Mouse (Mus musculus): Measurements from ENCODE around the gene Mob3b.

Mob3b gene

GRCm38 (mm10) chr4:35156751-35157611 is at the start of gene Mob3b:
Gene Mob3b, minus strand, starts transcription at chr4:35157484.
- in situ Hi-C loops (cut with MboI, MseI), result loop anchor here (5.0 kb wide), 2 partner anchors 60 to 70 kb away; partner anchors contain the start of gene C9orf72

GRCm38 (mm10) chr4:35204659-35205058 is 47.4 kb upstream of the Mob3b start:
- in situ Hi-C loops (cut with MboI, MseI), result loop anchor here (5.0 kb wide), 1 partner anchor 42 kb away; no protein-coding TSS in a partner anchor

DNA sequence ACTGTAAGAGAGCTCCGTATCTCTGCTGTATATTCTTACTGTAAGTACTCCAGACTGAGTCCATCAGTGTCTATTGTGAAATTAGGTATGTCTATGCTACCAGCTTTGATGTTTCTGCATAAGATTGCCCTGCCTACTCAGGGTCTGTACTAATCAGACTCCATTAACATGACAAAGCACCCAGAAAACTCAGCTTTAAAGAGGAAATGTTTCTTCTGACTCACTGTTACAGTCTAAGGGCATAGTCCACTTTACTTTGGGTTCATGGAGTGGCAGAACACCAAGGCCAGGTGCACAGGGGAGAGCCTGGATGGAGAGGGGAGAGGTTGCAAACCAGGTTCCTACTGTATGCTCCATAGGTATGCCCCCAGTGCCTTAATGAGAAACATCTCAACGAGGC is 46.4 kb upstream of the Mob3b start:
- in situ Hi-C loops (cut with MboI, MseI), result no loop called here

DNA sequence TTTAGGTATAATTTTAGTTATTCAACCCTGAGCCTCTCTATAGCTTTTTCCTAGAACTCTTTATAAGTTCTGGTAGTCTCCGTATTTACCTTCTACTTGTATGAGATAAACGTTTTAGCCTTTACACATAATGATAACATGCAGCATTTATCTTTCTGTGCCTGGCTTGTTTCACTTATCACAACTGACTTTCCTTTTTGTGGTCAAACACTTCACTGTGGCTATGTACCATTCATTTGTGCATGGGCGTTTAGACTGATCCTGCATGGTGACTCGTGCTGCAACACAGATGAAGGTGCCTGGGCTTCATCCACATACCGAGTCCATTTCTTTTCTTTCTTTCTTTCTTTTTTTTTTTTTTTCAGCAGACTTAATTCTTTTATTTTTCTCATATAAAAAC is 44.4 kb upstream of the Mob3b start:
- in situ Hi-C loops (cut with MboI, MseI), result no loop called here

DNA sequence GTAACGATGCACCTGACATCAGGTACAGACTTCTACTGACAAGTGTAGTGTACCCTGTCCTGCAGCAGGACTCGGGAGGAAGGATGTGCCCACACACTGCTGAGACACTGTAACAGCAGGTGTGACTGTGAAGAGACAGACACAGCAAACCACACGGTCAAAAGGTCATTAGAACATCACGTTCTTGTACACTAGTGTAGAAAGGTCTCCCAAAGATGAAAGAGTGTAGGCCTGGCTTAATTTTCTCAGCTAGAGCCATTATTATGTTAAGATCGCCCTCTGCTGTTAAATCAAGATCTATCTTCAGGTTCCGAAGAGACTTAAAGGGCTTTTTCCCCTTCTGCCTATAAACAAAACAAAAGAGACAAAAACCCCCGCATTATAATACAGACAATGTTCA is 35.4 kb upstream of the Mob3b start:
- in situ Hi-C loops (cut with MboI, MseI), result no loop called here

GRCm38 (mm10) chr4:35189794-35190193 is 32.5 kb upstream of the Mob3b start:
- in situ Hi-C loops (cut with MboI, MseI), result no loop called here

DNA sequence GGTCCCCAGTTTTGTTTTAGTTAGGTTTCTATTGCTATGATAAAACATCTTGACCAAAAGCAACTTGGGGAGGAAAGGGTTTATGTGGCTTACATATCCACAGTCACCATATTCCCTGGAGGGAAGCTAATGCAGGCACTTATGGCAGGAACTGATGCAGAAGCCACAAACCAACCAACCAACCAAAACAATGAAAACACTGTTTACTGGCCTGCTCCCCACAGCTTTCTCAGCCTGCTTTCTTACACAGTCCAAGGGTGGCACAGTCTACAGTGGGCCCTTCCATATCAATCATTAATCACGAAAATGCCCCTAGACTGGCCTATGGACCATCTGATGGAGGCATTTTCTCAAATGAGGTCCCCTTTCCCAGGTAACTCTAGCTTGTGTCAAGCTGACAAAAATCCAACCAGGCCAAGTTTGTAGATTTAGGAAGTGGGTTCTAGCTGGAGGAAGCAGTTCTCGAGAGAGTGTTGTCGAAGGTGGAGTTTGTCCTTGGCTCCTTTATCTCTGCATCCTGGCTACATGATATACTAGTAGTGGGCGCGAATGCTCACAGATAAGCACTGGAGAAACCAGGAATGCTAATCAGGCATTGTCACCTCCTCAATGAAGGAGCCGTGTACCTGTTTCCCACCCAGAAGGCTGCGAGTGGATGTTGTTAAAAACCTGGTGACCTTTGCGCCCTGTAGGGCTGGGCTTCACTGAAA is 30.5 kb upstream of the Mob3b start:
- in situ Hi-C loops (cut with MboI, MseI), result no loop called here

DNA sequence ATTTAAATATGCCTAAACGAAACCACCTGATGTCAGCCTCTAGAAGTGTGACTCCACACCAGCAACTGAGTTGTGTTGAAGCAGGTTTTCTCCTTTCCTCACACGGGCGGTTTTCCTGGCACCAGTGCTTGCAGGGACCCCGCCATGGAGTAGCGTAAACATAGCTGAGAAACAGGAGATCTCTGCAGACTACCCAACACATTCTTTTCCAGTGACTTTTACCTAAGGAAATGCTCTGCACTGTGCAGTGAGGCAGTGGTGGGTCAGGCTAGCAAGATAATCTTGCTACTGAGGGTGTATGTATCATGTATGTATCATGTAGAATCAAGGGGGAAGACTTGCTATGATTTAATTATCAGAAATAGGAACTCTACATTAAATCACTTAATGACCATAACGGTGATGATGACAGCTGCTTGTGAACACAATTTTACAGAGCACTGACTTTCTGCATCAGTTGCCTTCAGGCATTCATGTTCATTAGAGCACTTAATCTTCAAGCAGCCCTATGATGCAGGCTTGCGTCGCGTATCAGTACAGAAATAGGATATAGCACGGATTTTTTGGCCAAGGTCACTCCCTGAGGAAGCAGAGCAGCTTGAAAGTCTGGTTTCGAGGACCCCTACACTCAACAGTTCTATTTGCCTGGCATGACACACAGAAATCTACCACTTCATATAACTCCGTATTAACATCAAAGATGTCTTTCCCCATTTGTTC is 20.8 kb upstream of the Mob3b start:
- in situ Hi-C loops (cut with MboI, MseI), result no loop called here

- in situ Hi-C loops (cut with MboI, MseI), result no loop called here
Observed at GRCm38 (mm10) chr4:35175566-35175965, 18.3 kb upstream of the Mob3b start.

GRCm38 (mm10) chr4:35173551-35173950 is 16.3 kb upstream of the Mob3b start:
- in situ Hi-C loops (cut with MboI, MseI), result no loop called here

GRCm38 (mm10) chr4:35172471-35172870 is 15.2 kb upstream of the Mob3b start:
- in situ Hi-C loops (cut with MboI, MseI), result no loop called here

- in situ Hi-C loops (cut with MboI, MseI), result no loop called here
Observed at GRCm38 (mm10) chr4:35169571-35170125, 12.4 kb upstream of the Mob3b start.

DNA sequence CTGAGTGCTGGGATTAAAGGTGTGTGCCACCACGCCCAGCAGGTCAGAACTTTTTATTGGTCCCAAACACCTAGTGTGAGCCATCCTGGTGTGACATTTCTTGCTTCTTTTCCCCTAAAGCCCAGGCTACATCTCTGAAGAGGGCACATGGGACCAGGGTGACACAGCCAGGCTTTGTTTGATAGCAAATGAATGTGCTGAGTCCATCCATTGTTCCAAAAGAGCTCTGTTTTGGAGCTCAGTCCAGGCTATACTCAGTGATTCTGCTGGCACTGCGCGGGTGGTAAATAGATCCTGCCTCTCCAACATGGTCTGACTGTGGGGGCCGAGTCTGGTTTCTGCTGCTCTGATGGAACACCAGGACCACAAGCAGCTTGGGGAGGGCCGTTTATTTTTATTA is 10.6 kb upstream of the Mob3b start:
- in situ Hi-C loops (cut with MboI, MseI), result no loop called here

GRCm38 (mm10) chr4:35165947-35166346 is 8.7 kb upstream of the Mob3b start:
- in situ Hi-C loops (cut with MboI, MseI), result no loop called here

DNA sequence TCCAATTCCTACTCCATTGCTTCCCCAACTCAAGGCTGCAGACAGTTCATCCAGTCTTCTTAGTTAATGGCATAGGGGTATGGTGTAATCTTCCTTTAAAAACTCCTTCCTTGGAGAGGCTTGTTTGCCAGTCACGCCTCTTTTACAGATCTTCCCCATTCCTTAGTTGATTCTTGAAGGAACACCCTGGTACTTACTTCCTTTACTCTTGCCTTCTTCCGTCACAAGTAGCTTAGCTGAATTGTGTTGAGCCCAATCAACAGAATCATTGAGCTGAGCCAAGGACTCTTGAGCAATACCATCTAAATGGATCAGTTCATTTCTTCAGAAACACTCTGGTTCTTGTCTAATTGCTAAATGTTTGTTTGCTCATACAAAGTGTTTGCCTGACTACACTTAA is 8.0 kb upstream of the Mob3b start:
- in situ Hi-C loops (cut with MboI, MseI), result no loop called here

DNA sequence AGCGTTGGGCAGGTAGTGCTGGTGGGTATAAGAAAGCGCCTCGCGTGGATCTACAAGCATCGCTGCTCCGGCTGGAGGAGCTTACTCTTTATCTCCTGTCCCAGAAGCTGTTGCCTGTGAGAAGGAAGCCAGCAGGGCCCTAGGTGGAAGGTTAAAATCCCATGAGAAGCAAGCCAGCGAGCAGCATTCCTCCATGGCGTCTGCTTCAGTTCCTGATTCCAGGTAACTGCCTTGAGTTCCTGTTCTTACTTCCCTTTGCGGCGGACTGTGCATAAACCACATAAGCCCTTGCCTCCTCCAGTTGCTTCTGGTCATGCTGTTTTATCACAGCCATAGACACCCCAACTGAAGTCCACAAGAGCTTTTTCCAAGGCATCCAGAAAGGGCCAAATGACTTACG is 531 bp upstream of the Mob3b start:
- in situ Hi-C loops (cut with MboI, MseI), result loop anchor here (5.0 kb wide), 2 partner anchors 61 to 69 kb away; partner anchors contain the start of gene C9orf72

- in situ Hi-C loops (cut with MboI, MseI), result loop anchor here (5.0 kb wide), 2 partner anchors 59 to 71 kb away; partner anchors contain the start of gene C9orf72
Observed at GRCm38 (mm10) chr4:35156149-35156611, 1.1 kb downstream of the Mob3b start.

- in situ Hi-C loops (cut with MboI, MseI), result loop anchor here (5.0 kb wide), 2 partner anchors 58 to 72 kb away; partner anchors contain the start of gene C9orf72
Observed at GRCm38 (mm10) chr4:35155132-35155922, 2.0 kb downstream of the Mob3b start.

DNA sequence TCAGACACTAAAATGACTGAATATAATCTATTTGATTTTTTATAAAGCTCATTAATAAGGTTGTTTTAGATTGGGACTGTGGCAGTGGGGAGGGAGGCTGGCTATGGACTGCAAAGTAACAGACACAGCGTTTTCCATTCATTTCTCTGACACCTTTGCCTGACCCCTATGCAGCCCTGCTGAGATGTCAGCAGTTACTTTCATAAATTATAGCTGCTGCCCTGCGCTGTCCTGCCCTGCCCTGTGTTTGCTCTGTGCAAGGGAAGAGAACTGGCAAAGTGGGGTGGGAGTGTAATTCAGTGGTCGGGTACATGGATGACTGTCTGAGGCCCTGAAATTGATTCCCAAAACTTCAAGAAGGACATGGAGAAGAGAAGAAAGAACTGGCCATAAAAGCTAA is 3.2 kb downstream of the Mob3b start:
- in situ Hi-C loops (cut with MboI, MseI), result no loop called here

GRCm38 (mm10) chr4:35151756-35152155 is 5.5 kb downstream of the Mob3b start, which contains the start of gene Ifnk:
Gene Ifnk, plus strand, starts transcription at chr4:35152056.
- in situ Hi-C loops (cut with MboI, MseI), result no loop called here

GRCm38 (mm10) chr4:35150706-35151105 is 6.6 kb downstream of the Mob3b start:
- in situ Hi-C loops (cut with MboI, MseI), result no loop called here

Measured in T-helper 2 cell (primary cell).